Mouse (Mus musculus): ENCODE data around the gene Snrnp27. TPM values are rescaled to one million over a fixed set of nuclear protein-coding genes. Genes with fewer than 3 reads are reported as not detected.

Gene Snrnp27
- total and polyA plus RNA-seq, 3 experiments, result 63.1 to 97.9 (median 72.7) TPM

DNA sequence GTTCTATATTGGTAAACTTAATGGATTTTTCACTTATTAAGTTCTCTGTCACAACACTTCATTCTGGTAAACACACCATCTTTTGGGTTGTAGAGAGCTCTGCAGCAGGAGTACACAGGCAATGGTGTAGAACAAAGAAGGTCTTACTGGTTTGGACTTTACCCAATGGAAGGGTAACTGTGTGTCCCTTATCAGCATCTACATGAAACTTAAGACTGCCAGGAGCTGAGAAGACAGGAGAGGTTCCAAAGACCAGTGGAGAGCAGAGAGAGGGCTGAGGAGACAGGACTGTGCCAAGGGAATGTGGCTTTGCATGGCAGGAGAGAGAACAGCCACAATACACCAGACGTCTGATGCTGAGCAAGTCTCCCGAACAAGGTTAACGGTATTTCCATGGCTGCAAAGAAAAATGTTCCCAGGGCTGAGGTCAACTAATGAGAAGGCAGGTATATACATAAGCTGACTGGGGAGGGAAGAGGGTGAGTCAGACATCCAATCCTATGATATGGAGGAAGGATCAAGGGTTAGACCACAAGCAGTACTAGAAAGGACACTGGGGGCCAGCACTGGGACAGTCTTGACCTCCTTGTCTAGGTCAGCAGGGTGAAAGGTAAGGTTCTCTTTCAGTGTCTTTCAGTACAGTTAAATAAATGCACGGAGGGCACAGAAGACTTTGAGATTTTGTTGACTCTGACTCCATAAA, 23.9 kb upstream of the Snrnp27 start:
- peaks cover 9 to 48% of the 10 kb centered on the region in 2 experiments for H3K36me3 ChIP-seq (replicated peaks in 1 of 2; ENCODE audit: control insufficient read depth in 1 of 2, insufficient read depth in 1 of 2, low read length in 1 of 2)
- in situ Hi-C loops (cut with MboI; ENCODE audit: low pct_ligation_motif_present, low pct_unique_long_range_greater_than_20kb, low sequenced_read_pairs), result no loop called here
- dilution Hi-C loops (cut with MboI; ENCODE audit: extremely low pct_ligation_motif_present, extremely low pct_unique_long_range_greater_than_20kb, low sequenced_read_pairs), result no loop called here
- TF ChIP-seq IRF4 (IDR thresholded peaks at IDR 0.05; ENCODE audit: low read depth, low read length), result no peak
- no peaks in the 10 kb centered on the region for H3K79me2 ChIP-seq (replicated peaks; ENCODE audit: control insufficient read depth, extremely low read depth, insufficient read depth, poor library complexity, severe bottlenecking)
- H3K4me2 ChIP-seq (ENCODE audit: insufficient read depth, low read depth, poor library complexity, severe bottlenecking), result no peak overlapping the region
- no peak for DNase-seq (ENCODE audit: extremely low read depth)
- no peaks in the 10 kb centered on the region for H3K9me3 ChIP-seq (replicated peaks; ENCODE audit: low read length)
- H3K9ac ChIP-seq (ENCODE audit: insufficient read depth, low read depth), result no peak overlapping the region
- no peaks in the 10 kb centered on the region for H3K4me1 ChIP-seq (ENCODE audit: control insufficient read depth in 1 of 2, insufficient read depth in 2 of 2)
- no peaks in the 10 kb centered on the region for H3K27me3 ChIP-seq (replicated peaks)
- no peak overlapping the region for H3K27ac ChIP-seq (ENCODE audit: insufficient read depth, low read depth)
- H3K4me3 ChIP-seq (replicated peaks in 1 of 3; ENCODE audit: low read depth in 2 of 3, low read length in 2 of 3, poor library complexity in 1 of 3), result no peak overlapping the region

DNA sequence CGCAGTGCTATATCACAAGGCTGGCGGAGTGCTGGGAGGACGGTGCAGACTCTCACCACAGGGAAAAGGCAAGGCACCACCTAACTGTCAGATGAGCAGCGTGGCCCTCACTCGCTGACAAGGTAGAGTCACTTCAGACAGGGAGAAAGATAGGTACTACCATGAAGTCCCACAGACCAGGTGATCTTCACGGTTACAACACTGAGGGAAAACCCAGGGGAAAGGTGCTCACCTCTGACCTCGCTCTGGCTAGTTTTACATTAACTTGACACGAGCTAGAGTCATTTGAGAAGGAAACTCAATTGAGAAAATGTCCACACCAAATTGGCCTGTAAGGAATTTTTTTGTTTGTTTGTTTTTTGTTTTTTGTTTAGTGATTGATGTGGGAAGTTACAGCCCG, 18.3 kb upstream of the Snrnp27 start:
- Histone ChIP-seq H3K79me2 (replicated peaks; ENCODE audit: control insufficient read depth, extremely low read depth, insufficient read depth, poor library complexity, severe bottlenecking) (no peaks in the 10 kb centered on the region), H3K27me3 (replicated peaks) (no peaks in the 10 kb centered on the region), H3K9me3 (replicated peaks; ENCODE audit: low read length) (no peaks in the 10 kb centered on the region), H3K27ac (ENCODE audit: insufficient read depth, low read depth) (no peak overlapping the region), H3K4me1 (ENCODE audit: control insufficient read depth in 1 of 2, insufficient read depth in 2 of 2) (peaks cover 0 to 5% of the 10 kb centered on the region in 2 experiments; a peak in 2 of 4 replicates), H3K4me3 (replicated peaks in 1 of 3; ENCODE audit: low read depth in 2 of 3, low read length in 2 of 3, poor library complexity in 1 of 3) (no peak overlapping the region), H3K4me2 (ENCODE audit: insufficient read depth, low read depth, poor library complexity, severe bottlenecking) (no peak overlapping the region), H3K36me3 (replicated peaks in 1 of 2; ENCODE audit: control insufficient read depth in 1 of 2, insufficient read depth in 1 of 2, low read length in 1 of 2) (peaks cover 26 to 70% of the 10 kb centered on the region in 2 experiments), H3K9ac (ENCODE audit: insufficient read depth, low read depth) (no peak overlapping the region)
- no peak for DNase-seq (ENCODE audit: extremely low read depth)
- TF ChIP-seq ZC3H11A (IDR thresholded peaks at IDR 0.05; ENCODE audit: low read depth, low read length), result no peak
- TF ChIP-seq JUND (conservative IDR thresholded peaks at IDR 0.05; ENCODE audit: low read depth, low read length), result no peak
- TF ChIP-seq MAZ (IDR thresholded peaks at IDR 0.05; ENCODE audit: low read depth, low read length), result no peak
- TF ChIP-seq ETS1 (conservative IDR thresholded peaks at IDR 0.05; ENCODE audit: low read depth, low read length), result no peak
- TF ChIP-seq TBP (conservative IDR thresholded peaks at IDR 0.05; ENCODE audit: low read depth, low read length), result no peak
- no peak for TF ChIP-seq POLR2AphosphoS2 (IDR thresholded peaks at IDR 0.05; ENCODE audit: low read depth, low read length)
- no peak for TF ChIP-seq BHLHE40 (IDR thresholded peaks at IDR 0.05; ENCODE audit: low read depth, low read length)
- TF ChIP-seq CTCF (conservative IDR thresholded peaks at IDR 0.05 in 1 of 2, IDR thresholded peaks at IDR 0.05 in 1 of 2; ENCODE audit: low read depth in 2 of 2, low read length in 2 of 2), result no peak
- TF ChIP-seq POLR2A (IDR thresholded peaks at IDR 0.05; ENCODE audit: low read depth, low read length), result no peak
- TF ChIP-seq JUN (IDR thresholded peaks at IDR 0.05; ENCODE audit: insufficient read depth, low read depth, low read length), result no peak
- no peak for TF ChIP-seq MYC (IDR thresholded peaks at IDR 0.05; ENCODE audit: low read depth, low read length)
- TF ChIP-seq CHD1 (IDR thresholded peaks at IDR 0.05; ENCODE audit: low read depth, low read length), result no peak
- in situ Hi-C loops (cut with MboI; ENCODE audit: low pct_ligation_motif_present, low pct_unique_long_range_greater_than_20kb, low sequenced_read_pairs) (no loop called here), dilution Hi-C loops (cut with MboI; ENCODE audit: extremely low pct_ligation_motif_present, extremely low pct_unique_long_range_greater_than_20kb, low sequenced_read_pairs) (no loop called here)

- Histone ChIP-seq H3K9me3 (replicated peaks; ENCODE audit: low read length) (no peaks in the 10 kb centered on the region), H3K79me2 (replicated peaks; ENCODE audit: control insufficient read depth, extremely low read depth, insufficient read depth, poor library complexity, severe bottlenecking) (no peaks in the 10 kb centered on the region), H3K4me2 (ENCODE audit: insufficient read depth, low read depth, poor library complexity, severe bottlenecking) (no peak overlapping the region), H3K36me3 (replicated peaks in 1 of 2; ENCODE audit: control insufficient read depth in 1 of 2, insufficient read depth in 1 of 2, low read length in 1 of 2) (peaks cover 17 to 69% of the 10 kb centered on the region in 2 experiments), H3K9ac (ENCODE audit: insufficient read depth, low read depth) (no peak overlapping the region), H3K27me3 (replicated peaks) (no peaks in the 10 kb centered on the region), H3K4me1 (ENCODE audit: control insufficient read depth in 1 of 2, insufficient read depth in 2 of 2) (peaks cover 0 to 5% of the 10 kb centered on the region in 2 experiments; a peak in 2 of 4 replicates), H3K4me3 (replicated peaks in 1 of 3; ENCODE audit: low read depth in 2 of 3, low read length in 2 of 3, poor library complexity in 1 of 3) (no peak overlapping the region), H3K27ac (ENCODE audit: insufficient read depth, low read depth) (no peak overlapping the region)
- dilution Hi-C loops (cut with MboI; ENCODE audit: extremely low pct_ligation_motif_present, extremely low pct_unique_long_range_greater_than_20kb, low sequenced_read_pairs) (no loop called here), in situ Hi-C loops (cut with MboI; ENCODE audit: low pct_ligation_motif_present, low pct_unique_long_range_greater_than_20kb, low sequenced_read_pairs) (no loop called here)
- no peak for TF ChIP-seq HCFC1 (IDR thresholded peaks at IDR 0.05; ENCODE audit: low read depth, low read length)
- no peak for TF ChIP-seq BHLHE40 (IDR thresholded peaks at IDR 0.05; ENCODE audit: low read depth, low read length)
- no peak for TF ChIP-seq ELF1 (IDR thresholded peaks at IDR 0.05; ENCODE audit: low read depth, low read length)
- DNase-seq (ENCODE audit: extremely low read depth), result no peak
Observed at GRCm38 (mm10) chr6:86697903-86698302, 13.6 kb upstream of the Snrnp27 start.
